Mouse (Mus musculus) neural tube, embryonic 11.5 days (tissue): ENCODE measurements around the gene Isca2. TPM values are rescaled to one million over a fixed set of nuclear protein-coding genes. Genes with fewer than 3 reads are reported as not detected.

Experiments used
- ATAC-seq: fragments of 200-750 bp; cut with Nextera tagmentation; 2 replicates; pipeline ENCODE4 v1.8.0; 2017; ENCODE audit warnings: moderate number of reproducible peaks, mild to moderate bottlenecking, moderate TSS enrichment, moderate library complexity; ENCODE audit not compliant: insufficient read depth, low FRiP score, low TSS enrichment
- DNase-seq: peaks from one replicate; pipeline ENCODE4 v3.0.0-alpha.2; 2015; ENCODE audit warnings: low spot score
- H3K27ac ChIP-seq: fragments of 300-500 bp; sonication (generic); 2 replicates; pipeline ENCODE4 v1.5.1; 2014; ENCODE audit warnings: low read depth, mild to moderate bottlenecking, low read length
- H3K27me3 ChIP-seq: fragments of 300-500 bp; sonication (generic); 2 replicates; pipeline ENCODE4 v1.6.1; 2014; ENCODE audit warnings: mild to moderate bottlenecking, low read length, mixed read lengths; ENCODE audit not compliant: control insufficient read depth, insufficient read depth
- H3K36me3 ChIP-seq: fragments of 300-500 bp; sonication (generic); 2 replicates; pipeline ENCODE4 v1.6.1; 2014; ENCODE audit warnings: mild to moderate bottlenecking, low read length, moderate library complexity, mixed read lengths; ENCODE audit not compliant: control insufficient read depth, insufficient read depth
- H3K4me1 ChIP-seq: fragments of 300-500 bp; sonication (generic); 2 replicates; pipeline ENCODE4 v1.6.1; 2014; ENCODE audit warnings: low read length, mixed read lengths; ENCODE audit not compliant: control insufficient read depth, insufficient read depth
- H3K4me2 ChIP-seq: fragments of 300-500 bp; sonication (generic); 2 replicates; pipeline ENCODE4 v1.6.1; 2014; ENCODE audit warnings: low read depth, mild to moderate bottlenecking, moderate library complexity
- H3K4me3 ChIP-seq: fragments of 300-500 bp; sonication (generic); 2 replicates; pipeline ENCODE4 v1.5.1; 2014; ENCODE audit warnings: low read depth, low read length
- H3K9ac ChIP-seq: fragments of 300-500 bp; sonication (generic); 2 replicates; pipeline ENCODE4 v1.6.1; 2014; ENCODE audit warnings: mild to moderate bottlenecking, low read length
- H3K9me3 ChIP-seq: fragments of 300-500 bp; sonication (generic); 2 replicates; pipeline ENCODE4 v1.6.1; 2016; ENCODE audit warnings: low read length; ENCODE audit not compliant: control insufficient read depth
- WGBS: fragments of 180-500 bp; shearing (Covaris S2); extraction: QIAGEN DNeasy Blood & Tissue Kit; methylation state at CpG from one replicate; pipeline ENCODE4 v1.1.7; 2014; 5-methylcytosine and 5-hydroxymethylcytosine counted together
- polyA plus RNA-seq: library from polyadenylated mRNA; unstranded; fragments of >200 nt; fragmentation: Nextera tagmentation; extraction: Ambion mirVana; gene quantifications from 2 replicates; pipeline ENCODE4 v1.2.1, GENCODE M21; 2014

Gene Isca2
- polyA plus RNA-seq, 1 experiment from 2014 or later = 156 TPM

- no peak overlapping the region for H3K4me3 ChIP-seq
- H3K9ac ChIP-seq = no peak overlapping the region
- no peak for DNase-seq
- no peaks in the 10 kb centered on the region for H3K27me3 ChIP-seq
- WGBS = 46% methylated on average over 14 of the region's 14 CpGs
- peaks cover 14% of the 10 kb centered on the region; the same call in 1 of the 2 replicates for H3K4me1 ChIP-seq
- H3K27ac ChIP-seq = no peak overlapping the region
- ATAC-seq = no peak
- H3K4me2 ChIP-seq = no peak overlapping the region
- H3K36me3 ChIP-seq = no peaks in the 10 kb centered on the region
- H3K9me3 ChIP-seq = no peaks in the 10 kb centered on the region
These were observed 22.4 kb upstream of the Isca2 start for GRCm38 (mm10) chr12:84750661-84751060.

- Histone ChIP-seq H3K4me1 (peaks cover 14% of the 10 kb centered on the region; the same call in 1 of the 2 replicates), H3K27ac (0 out of 2 replicates have a peak overlapping the region, but pooled peaks have one; percentile 23), H3K27me3 (no peaks in the 10 kb centered on the region), H3K9me3 (no peaks in the 10 kb centered on the region), H3K4me2 (no peak overlapping the region), H3K9ac (no peak overlapping the region), H3K4me3 (no peak overlapping the region), H3K36me3 (peaks cover 2% of the 10 kb centered on the region)
- DNase-seq = peak; percentile 45
- 0 out of 2 replicates have a peak, but pooled peaks have one; percentile 16 for ATAC-seq
- WGBS = 30% methylated on average over 14 of the region's 14 CpGs
These were observed 20.7 kb upstream of the Isca2 start for GRCm38 (mm10) chr12:84752131-84752977.

GRCm38 (mm10) chr12:84755008-84755695, 17.9 kb upstream of the Isca2 start:
- Histone ChIP-seq H3K9me3 (no peaks in the 10 kb centered on the region), H3K27me3 (no peaks in the 10 kb centered on the region), H3K9ac (no peak overlapping the region), H3K4me3 (no peak overlapping the region), H3K36me3 (peaks cover 3% of the 10 kb centered on the region), H3K4me2 (peak overlapping the region; percentile 7; the same call in 1 of the 2 replicates), H3K4me1 (peaks cover 14% of the 10 kb centered on the region; the same call in 1 of the 2 replicates), H3K27ac (no peak overlapping the region)
- 43% methylated on average over 16 of the region's 16 CpGs for WGBS
- ATAC-seq = no peak
- DNase-seq = peak; percentile 72

GRCm38 (mm10) chr12:84756016-84756415, 17.0 kb upstream of the Isca2 start:
- Histone ChIP-seq H3K4me3 (no peak overlapping the region), H3K4me2 (no peak overlapping the region), H3K27me3 (no peaks in the 10 kb centered on the region), H3K9ac (no peak overlapping the region), H3K4me1 (peaks cover 14% of the 10 kb centered on the region; the same call in 1 of the 2 replicates), H3K27ac (no peak overlapping the region), H3K36me3 (peaks cover 4% of the 10 kb centered on the region), H3K9me3 (no peaks in the 10 kb centered on the region)
- DNase-seq = no peak
- no peak for ATAC-seq
- 88% methylated on average over 10 of the region's 10 CpGs for WGBS

GRCm38 (mm10) chr12:84759063-84759462, 14.0 kb upstream of the Isca2 start:
- no peak for ATAC-seq
- Histone ChIP-seq H3K36me3 (peaks cover 10% of the 10 kb centered on the region), H3K27me3 (no peaks in the 10 kb centered on the region), H3K4me3 (no peak overlapping the region), H3K27ac (no peak overlapping the region), H3K9ac (no peak overlapping the region), H3K9me3 (no peaks in the 10 kb centered on the region), H3K4me1 (peaks cover 6% of the 10 kb centered on the region; the same call in 1 of the 2 replicates), H3K4me2 (no peak overlapping the region)
- whole genome bisulfite sequencing = 79% methylated on average over 2 of the region's 2 CpGs
- DNase-seq = peak; percentile 40

- H3K9me3 ChIP-seq = no peaks in the 10 kb centered on the region
- no peak overlapping the region for H3K9ac ChIP-seq
- ATAC-seq (no peak), DNase-seq (no peak)
- no peak overlapping the region for H3K27ac ChIP-seq
- H3K36me3 ChIP-seq = peaks cover 12% of the 10 kb centered on the region
- no peaks in the 10 kb centered on the region for H3K27me3 ChIP-seq
- WGBS = 89% methylated on average over 5 of the region's 5 CpGs
- H3K4me3 ChIP-seq = no peak overlapping the region
- no peaks in the 10 kb centered on the region for H3K4me1 ChIP-seq
- H3K4me2 ChIP-seq = no peak overlapping the region
These were observed 10.5 kb upstream of the Isca2 start for GRCm38 (mm10) chr12:84762532-84762931.

- no peak for DNase-seq
- H3K36me3 ChIP-seq = peaks cover 12% of the 10 kb centered on the region
- H3K4me1 ChIP-seq = no peaks in the 10 kb centered on the region
- H3K9ac ChIP-seq = no peak overlapping the region
- H3K9me3 ChIP-seq = no peaks in the 10 kb centered on the region
- no peaks in the 10 kb centered on the region for H3K27me3 ChIP-seq
- H3K4me2 ChIP-seq = no peak overlapping the region
- 93% methylated on average over 13 of the region's 13 CpGs for WGBS
- H3K27ac ChIP-seq = no peak overlapping the region
- H3K4me3 ChIP-seq = no peak overlapping the region
- ATAC-seq = no peak
These were observed 9.4 kb upstream of the Isca2 start for GRCm38 (mm10) chr12:84763577-84764218.

- Histone ChIP-seq H3K4me3 (no peak overlapping the region), H3K27ac (no peak overlapping the region), H3K36me3 (peaks cover 15% of the 10 kb centered on the region), H3K9me3 (no peaks in the 10 kb centered on the region), H3K27me3 (no peaks in the 10 kb centered on the region), H3K4me2 (no peak overlapping the region), H3K4me1 (no peaks in the 10 kb centered on the region), H3K9ac (no peak overlapping the region)
- DNase-seq (no peak), ATAC-seq (no peak)
- WGBS = 78% methylated on average over 7 of the region's 7 CpGs
These were observed 8.3 kb upstream of the Isca2 start for GRCm38 (mm10) chr12:84764756-84765155.
